Mouse (Mus musculus) forebrain, embryonic 15.5 days (tissue): ENCODE results near the gene Mgme1. TPM values are rescaled to one million over a fixed set of nuclear protein-coding genes. Genes with fewer than 3 reads are reported as not detected.

Experiments
- ATAC-seq: fragments of 200-750 bp; cut with Nextera tagmentation; replicated peaks from 2 replicates; pipeline ENCODE4 v1.8.0; 2017; ENCODE audit warnings: mild to moderate bottlenecking, moderate TSS enrichment, moderate library complexity
- H3K27ac ChIP-seq: fragments of 300-500 bp; sonication (generic); replicated peaks from 2 replicates; pipeline ENCODE4 v1.5.1; 2015; ENCODE audit warnings: mild to moderate bottlenecking, inconsistent platforms
- H3K27me3 ChIP-seq: fragments of 300-500 bp; sonication (generic); 2 replicates; pipeline ENCODE4 v1.6.1; 2015; ENCODE audit warnings: inconsistent platforms
- H3K36me3 ChIP-seq: fragments of 300-500 bp; sonication (generic); 2 replicates; pipeline ENCODE4 v1.6.1; 2015; ENCODE audit warnings: mild to moderate bottlenecking, inconsistent platforms
- H3K4me1 ChIP-seq: fragments of 300-500 bp; sonication (generic); 2 replicates; pipeline ENCODE4 v1.6.1; 2015; ENCODE audit warnings: inconsistent platforms
- H3K4me2 ChIP-seq: fragments of 300-500 bp; sonication (generic); replicated peaks from 2 replicates; pipeline ENCODE4 v1.6.1; 2015; ENCODE audit warnings: mild to moderate bottlenecking, inconsistent platforms
- H3K4me3 ChIP-seq: fragments of 300-500 bp; sonication (generic); 2 replicates; pipeline ENCODE4 v1.5.1; 2015; ENCODE audit warnings: mild to moderate bottlenecking, inconsistent platforms
- H3K9ac ChIP-seq: fragments of 300-500 bp; sonication (generic); replicated peaks from 2 replicates; pipeline ENCODE4 v1.6.1; 2015; ENCODE audit warnings: mild to moderate bottlenecking, inconsistent platforms
- H3K9me3 ChIP-seq: fragments of 300-500 bp; sonication (generic); 2 replicates; pipeline ENCODE4 v1.6.1; 2016; ENCODE audit warnings: inconsistent platforms
- WGBS: fragments of 180-500 bp; shearing (Covaris S2); methylation state at CpG from one replicate; pipeline ENCODE4 v1.1.7; 2015; ENCODE audit warnings: mixed read lengths; 5-methylcytosine and 5-hydroxymethylcytosine counted together
- polyA plus RNA-seq: library from polyadenylated mRNA; unstranded; fragments of >200 nt; fragmentation: Nextera tagmentation; extraction: Ambion mirVana; gene quantifications from 2 replicates; pipeline ENCODE4 v1.2.1, GENCODE M21; 2015

Gene Mgme1
- polyA plus RNA-seq, 1 experiment from 2014 or later, result 10.9 TPM

GRCm38 (mm10) chr2:144267004-144267730 is 3.3 kb upstream of the Mgme1 start:
- WGBS, result 58% methylated on average over 5 of the region's 5 CpGs
- H3K36me3 ChIP-seq, result no peaks in the 10 kb centered on the region
- no peak overlapping the region for H3K9ac ChIP-seq
- no peak overlapping the region for H3K4me2 ChIP-seq
- H3K27me3 ChIP-seq, result no peaks in the 10 kb centered on the region
- no peak overlapping the region for H3K27ac ChIP-seq
- H3K4me1 ChIP-seq, result peaks cover 43% of the 10 kb centered on the region
- no peak overlapping the region for H3K4me3 ChIP-seq
- ATAC-seq, result no peak
- no peaks in the 10 kb centered on the region for H3K9me3 ChIP-seq

GRCm38 (mm10) chr2:144267731-144268015 is 2.8 kb upstream of the Mgme1 start:
- WGBS, result 50% methylated on average over 1 of the region's 1 CpGs
- no peaks in the 10 kb centered on the region for H3K9me3 ChIP-seq
- no peak for ATAC-seq
- no peak overlapping the region for H3K9ac ChIP-seq
- no peaks in the 10 kb centered on the region for H3K27me3 ChIP-seq
- no peak overlapping the region for H3K27ac ChIP-seq
- H3K4me1 ChIP-seq, result peaks cover 43% of the 10 kb centered on the region
- H3K36me3 ChIP-seq, result no peaks in the 10 kb centered on the region
- H3K4me2 ChIP-seq, result no peak overlapping the region
- no peak overlapping the region for H3K4me3 ChIP-seq

GRCm38 (mm10) chr2:144268446-144269305 is 1.8 kb upstream of the Mgme1 start:
- Histone ChIP-seq H3K36me3 (no peaks in the 10 kb centered on the region), H3K4me2 (peak overlapping the region; percentile 74), H3K4me1 (peaks cover 43% of the 10 kb centered on the region), H3K9ac (peak overlapping the region; percentile 91), H3K9me3 (no peaks in the 10 kb centered on the region), H3K27ac (no peak overlapping the region), H3K27me3 (no peaks in the 10 kb centered on the region), H3K4me3 (peak overlapping the region; percentile 93)
- no peak for ATAC-seq
- WGBS, result 5% methylated on average over 6 of the region's 6 CpGs

- peak overlapping the region; percentile 91 for H3K9ac ChIP-seq
- H3K9me3 ChIP-seq, result no peaks in the 10 kb centered on the region
- H3K27ac ChIP-seq, result no peak overlapping the region
- no peak for ATAC-seq
- H3K36me3 ChIP-seq, result no peaks in the 10 kb centered on the region
- peaks cover 43% of the 10 kb centered on the region for H3K4me1 ChIP-seq
- H3K4me2 ChIP-seq, result peak overlapping the region; percentile 74
- WGBS, result under 1% methylated on average over 11 of the region's 11 CpGs
- no peaks in the 10 kb centered on the region for H3K27me3 ChIP-seq
- H3K4me3 ChIP-seq, result peak overlapping the region; percentile 93
Measured at GRCm38 (mm10) chr2:144269306-144269650, 1.2 kb upstream of the Mgme1 start.

GRCm38 (mm10) chr2:144269679-144270475 is 586 bp upstream of the Mgme1 start:
- Histone ChIP-seq H3K27ac (peak overlapping the region; percentile 93), H3K9me3 (no peaks in the 10 kb centered on the region), H3K4me3 (peak overlapping the region; percentile 93), H3K4me1 (peaks cover 43% of the 10 kb centered on the region), H3K27me3 (no peaks in the 10 kb centered on the region), H3K36me3 (no peaks in the 10 kb centered on the region), H3K9ac (peak overlapping the region; percentile 91), H3K4me2 (peak overlapping the region; percentile 74)
- WGBS, result under 1% methylated on average over 25 of the region's 33 CpGs
- ATAC-seq, result peak; percentile 23

GRCm38 (mm10) chr2:144272088-144272487 is 1.6 kb downstream of the Mgme1 start:
- H3K9me3 ChIP-seq, result no peaks in the 10 kb centered on the region
- H3K27ac ChIP-seq, result no peak overlapping the region
- 93% methylated on average over 12 of the region's 12 CpGs for WGBS
- H3K27me3 ChIP-seq, result no peaks in the 10 kb centered on the region
- peaks cover 30% of the 10 kb centered on the region for H3K4me1 ChIP-seq
- no peaks in the 10 kb centered on the region; the same call in 1 of the 2 replicates for H3K36me3 ChIP-seq
- no peak overlapping the region for H3K9ac ChIP-seq
- H3K4me2 ChIP-seq, result no peak overlapping the region
- H3K4me3 ChIP-seq, result no peak overlapping the region
- no peak for ATAC-seq

- H3K27me3 ChIP-seq, result no peaks in the 10 kb centered on the region
- peaks cover 4% of the 10 kb centered on the region; the same call in 1 of the 2 replicates for H3K4me1 ChIP-seq
- no peak for ATAC-seq
- no peak overlapping the region for H3K4me2 ChIP-seq
- WGBS, result 80% methylated on average over 8 of the region's 8 CpGs
- 0 out of 2 replicates have a peak overlapping the region, but pooled peaks have one; percentile 0 for H3K27ac ChIP-seq
- peaks cover 3% of the 10 kb centered on the region; the same call in 1 of the 2 replicates for H3K36me3 ChIP-seq
- no peak overlapping the region for H3K4me3 ChIP-seq
- no peaks in the 10 kb centered on the region for H3K9me3 ChIP-seq
- no peak overlapping the region for H3K9ac ChIP-seq
Measured at GRCm38 (mm10) chr2:144274741-144275140, 4.3 kb downstream of the Mgme1 start.

- H3K9ac ChIP-seq, result no peak overlapping the region
- H3K36me3 ChIP-seq, result peaks cover 3% of the 10 kb centered on the region; the same call in 1 of the 2 replicates
- H3K4me3 ChIP-seq, result no peak overlapping the region
- WGBS, result 93% methylated on average over 3 of the region's 3 CpGs
- H3K4me1 ChIP-seq, result no peaks in the 10 kb centered on the region
- no peak for ATAC-seq
- H3K9me3 ChIP-seq, result no peaks in the 10 kb centered on the region
- no peak overlapping the region for H3K27ac ChIP-seq
- H3K27me3 ChIP-seq, result no peaks in the 10 kb centered on the region
- H3K4me2 ChIP-seq, result no peak overlapping the region
Measured at GRCm38 (mm10) chr2:144276885-144277284, 6.4 kb downstream of the Mgme1 start.

GRCm38 (mm10) chr2:144279742-144280141 is 9.3 kb downstream of the Mgme1 start:
- no peak overlapping the region for H3K4me3 ChIP-seq
- 66% methylated on average over 5 of the region's 5 CpGs for WGBS
- no peak overlapping the region for H3K9ac ChIP-seq
- no peak overlapping the region for H3K4me2 ChIP-seq
- no peaks in the 10 kb centered on the region for H3K27me3 ChIP-seq
- no peaks in the 10 kb centered on the region for H3K9me3 ChIP-seq
- no peak overlapping the region for H3K27ac ChIP-seq
- H3K4me1 ChIP-seq, result no peaks in the 10 kb centered on the region
- H3K36me3 ChIP-seq, result peaks cover 3% of the 10 kb centered on the region; the same call in 1 of the 2 replicates
- ATAC-seq, result no peak

GRCm38 (mm10) chr2:144280568-144280967 is 10.1 kb downstream of the Mgme1 start:
- no peaks in the 10 kb centered on the region for H3K9me3 ChIP-seq
- no peak overlapping the region for H3K4me2 ChIP-seq
- H3K4me3 ChIP-seq, result no peak overlapping the region
- ATAC-seq, result no peak
- H3K4me1 ChIP-seq, result no peaks in the 10 kb centered on the region
- H3K9ac ChIP-seq, result no peak overlapping the region
- no peaks in the 10 kb centered on the region for H3K27me3 ChIP-seq
- H3K36me3 ChIP-seq, result peaks cover 3% of the 10 kb centered on the region; the same call in 1 of the 2 replicates
- H3K27ac ChIP-seq, result no peak overlapping the region
- WGBS, result 84% methylated on average over 3 of the region's 3 CpGs

- Histone ChIP-seq H3K4me2 (no peak overlapping the region), H3K9me3 (no peaks in the 10 kb centered on the region), H3K27me3 (no peaks in the 10 kb centered on the region), H3K36me3 (peaks cover 3% of the 10 kb centered on the region; the same call in 1 of the 2 replicates), H3K27ac (no peak overlapping the region), H3K4me3 (no peak overlapping the region), H3K4me1 (no peaks in the 10 kb centered on the region), H3K9ac (no peak overlapping the region)
- no peak for ATAC-seq
- WGBS, result 73% methylated on average over 3 of the region's 3 CpGs
Measured at GRCm38 (mm10) chr2:144281417-144281816, 11.0 kb downstream of the Mgme1 start.

GRCm38 (mm10) chr2:144290321-144290720 is 19.9 kb downstream of the Mgme1 start:
- Histone ChIP-seq H3K27me3 (no peaks in the 10 kb centered on the region), H3K9ac (no peak overlapping the region), H3K9me3 (no peaks in the 10 kb centered on the region), H3K4me1 (no peaks in the 10 kb centered on the region), H3K4me3 (no peak overlapping the region), H3K27ac (no peak overlapping the region), H3K36me3 (no peaks in the 10 kb centered on the region), H3K4me2 (no peak overlapping the region)
- ATAC-seq, result no peak
- 95% methylated on average over 7 of the region's 7 CpGs for WGBS
